Mouse (Mus musculus) neural tube, embryonic 12.5 days (tissue): Measurements from ENCODE around the gene Egf. TPM values are rescaled to one million over a fixed set of nuclear protein-coding genes. Genes with fewer than 3 reads are reported as not detected.

Experiments used
- microRNA-seq: library from miRNA; unstranded; fragments of <30 nt; microRNA quantifications from one replicate; pipeline ENCODE4, GENCODE M21; 2017
- polyA plus RNA-seq: library from polyadenylated mRNA; unstranded; fragments of >200 nt; fragmentation: Nextera tagmentation; extraction: Ambion mirVana; gene quantifications from 2 replicates; pipeline ENCODE4 v1.2.1, GENCODE M21; 2016

Gene Egf
- polyA plus RNA-seq, 1 experiment from 2014 or later, result 1.8 TPM

Small RNA genes lying within 50 kb of the gene (microRNA-seq; reads per million reads assigned to microRNA genes)
- gene Gm24515, result not detected

Other genes with a start within 250 kb of the Egf start
- 31.4 and 33.4 TPM in 2 replicates for gene Elovl6, start 223.0 kb downstream of the Egf start, polyA plus RNA-seq
- gene Lrit3, start 48.7 kb upstream of the Egf start, polyA plus RNA-seq, result not detected in 2 replicates
- 0.13 TPM in 1 of 2 replicates, not detected in the other for gene Rrh, start 67.3 kb upstream of the Egf start, polyA plus RNA-seq
- gene Gar1, start 76.1 kb upstream of the Egf start, polyA plus RNA-seq, result 86.9 and 88.4 TPM in 2 replicates
- gene Cfi, start 80.6 kb upstream of the Egf start, polyA plus RNA-seq, result 0.22 and 0.32 TPM in 2 replicates
- gene Pla2g12a, start 123.3 kb upstream of the Egf start, polyA plus RNA-seq, result 22.6 and 24.4 TPM in 2 replicates
- gene Casp6, start 146.1 kb upstream of the Egf start, polyA plus RNA-seq, result 53.2 and 54.6 TPM in 2 replicates
- gene Mcub, start 214.9 kb upstream of the Egf start, polyA plus RNA-seq, result 2.0 and 2.6 TPM in 2 replicates